Mouse (Mus musculus) ovary, postnatal 36 days (tissue): ENCODE measurements at regions not wholly inside any gene's neighbourhood (a gene's known extent, or its start where the extent isn't known, plus 50 kb on each side); places are given as distances from the start of the nearest gene placed in this dataset.

ENCODE experiments used
- DNase-seq: peaks from one replicate; pipeline ENCODE4 v3.0.0; 2022; ENCODE audit warnings: low spot score, mixed read lengths

- DNase-seq, result peak; percentile 25
These were observed 156.9 kb downstream of the Zfp281 start for GRCm38 (mm10) chr1:136781561-136782025.

- no peak for DNase-seq
These were observed 157.6 kb downstream of the Zfp281 start for GRCm38 (mm10) chr1:136782261-136782660.

- DNase-seq, result no peak
These were observed 159.5 kb downstream of the Zfp281 start for GRCm38 (mm10) chr1:136784178-136784577.

GRCm38 (mm10) chr1:136788979-136789513 is 164.3 kb downstream of the Zfp281 start:
- no peak for DNase-seq

- DNase-seq, result no peak
These were observed 166.9 kb downstream of the Zfp281 start for GRCm38 (mm10) chr1:136791641-136792040.
